Mouse (Mus musculus): Measurements from ENCODE around the gene Olfr738. TPM values are rescaled to one million over a fixed set of nuclear protein-coding genes. Genes with fewer than 3 reads are reported as not detected.

The Olfr738 gene
- total RNA-seq (2017), result not detected in 2 replicates

GRCm38 (mm10) chr14:50407268-50407667, at the start of gene Olfr738:
TSS of gene Olfr738 (plus strand) at chr14:50407568.
- ATAC-seq (ENCODE audit: extremely low read depth, insufficient number of reproducible peaks, low FRiP score, poor library complexity, severe bottlenecking), result no peak

GRCm38 (mm10) chr14:50357593-50357992, 49.8 kb upstream of the Olfr738 start, which contains the start of gene Tlr11:
TSS of gene Tlr11 (plus strand) at chr14:50357914.
- ATAC-seq (ENCODE audit: extremely low read depth, insufficient number of reproducible peaks, low FRiP score, poor library complexity, severe bottlenecking), result no peak

DNA sequence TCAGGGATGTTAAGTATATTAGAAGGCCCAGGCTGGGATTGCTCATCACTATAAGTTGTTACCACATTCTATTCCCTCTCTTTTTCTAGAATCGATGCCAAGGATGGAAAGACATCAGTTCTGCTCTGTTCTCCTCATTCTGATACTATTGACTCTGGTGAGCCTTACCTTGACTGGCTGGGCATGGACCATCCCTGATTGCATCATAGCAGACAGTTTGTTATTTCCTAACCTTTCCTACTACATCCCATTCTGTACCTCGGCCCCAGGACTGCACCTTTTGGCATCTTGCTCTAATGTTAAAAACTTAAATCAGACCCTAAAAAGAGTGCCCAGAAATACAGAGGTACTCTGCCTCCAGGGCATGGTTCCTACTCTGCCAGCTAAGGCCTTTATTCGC, 46.9 kb upstream of the Olfr738 start:
- ATAC-seq (ENCODE audit: extremely low read depth, insufficient number of reproducible peaks, low FRiP score, poor library complexity, severe bottlenecking), result no peak

DNA sequence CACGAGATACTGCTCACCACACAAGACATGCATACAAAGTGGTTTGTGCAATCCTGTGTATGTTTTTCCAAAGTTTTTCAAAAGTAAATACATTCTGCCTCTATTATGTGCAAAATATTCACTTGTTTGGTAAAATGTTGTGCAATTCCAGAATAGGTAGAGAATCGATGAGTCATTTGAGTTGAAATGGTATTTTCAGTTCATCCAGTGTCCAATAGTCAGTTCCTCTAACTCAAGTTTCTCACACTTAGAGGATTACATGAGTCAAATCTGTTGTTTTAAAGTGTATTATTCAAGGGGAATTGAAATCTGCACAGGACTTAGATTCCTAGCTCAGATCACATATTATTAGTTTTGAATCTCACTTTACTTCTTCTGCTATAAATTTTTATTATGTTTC, 43.8 kb upstream of the Olfr738 start:
- ATAC-seq (ENCODE audit: extremely low read depth, insufficient number of reproducible peaks, low FRiP score, poor library complexity, severe bottlenecking), result no peak

DNA sequence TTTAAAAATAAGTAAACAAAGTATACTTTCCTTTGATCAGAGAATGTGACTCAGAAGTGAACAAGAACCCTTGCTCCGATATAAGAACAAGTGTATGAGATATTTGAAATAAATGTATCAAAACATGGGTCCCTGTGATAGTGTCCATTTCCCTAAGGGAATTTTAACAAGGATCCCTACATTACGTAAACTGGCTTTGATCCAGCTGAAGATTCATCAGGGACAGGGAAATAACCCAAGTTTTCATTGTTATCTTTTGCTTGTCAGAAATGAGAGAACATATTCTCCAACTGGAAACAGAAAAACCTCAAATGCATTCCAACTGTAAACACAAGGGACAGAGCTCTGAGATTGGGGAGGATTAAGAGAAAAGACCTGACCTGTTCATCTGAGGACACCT, 26.5 kb upstream of the Olfr738 start, which contains the start of gene Olfr736:
Gene Olfr736 (plus strand): TSS at position 301 of the 400 bp plus-strand sequence.
- ATAC-seq (ENCODE audit: extremely low read depth, insufficient number of reproducible peaks, low FRiP score, poor library complexity, severe bottlenecking), result no peak

- ATAC-seq (ENCODE audit: extremely low read depth, insufficient number of reproducible peaks, low FRiP score, poor library complexity, severe bottlenecking), result no peak
Observed at GRCm38 (mm10) chr14:50418326-50418725, 11.0 kb downstream of the Olfr738 start, which contains the start of gene Olfr739. TSS of gene Olfr739 (plus strand) at chr14:50418626.

- no peak for ATAC-seq (ENCODE audit: extremely low read depth, insufficient number of reproducible peaks, low FRiP score, poor library complexity, severe bottlenecking)
Observed at GRCm38 (mm10) chr14:50445245-50445644, 37.9 kb downstream of the Olfr738 start, which contains the start of gene Olfr740. TSS of gene Olfr740 (plus strand) at chr14:50445545.

Other genes with a start within 250 kb of the Olfr738 start
- gene Olfr730, start 219.4 kb upstream of the Olfr738 start, total RNA-seq (2017), result not detected in 2 replicates
- gene Olfr731, start 165.7 kb upstream of the Olfr738 start, total RNA-seq (2017), result not detected in 2 replicates
- gene Olfr732, start 123.4 kb upstream of the Olfr738 start, total RNA-seq (2017), result not detected in 2 replicates
- gene Olfr733, start 106.0 kb upstream of the Olfr738 start, total RNA-seq (2017), result not detected in 2 replicates
- not detected in 2 replicates for gene Olfr734, start 80.8 kb upstream of the Olfr738 start, total RNA-seq (2017)
- not detected in 2 replicates for gene Olfr735, start 58.7 kb upstream of the Olfr738 start, total RNA-seq (2017)
- 0.12 TPM in 1 of 2 replicates, not detected in the other for gene Tlr11, start 49.7 kb upstream of the Olfr738 start, total RNA-seq (2017)
- not detected in 2 replicates for gene Olfr736, start 26.4 kb upstream of the Olfr738 start, total RNA-seq (2017)
- not detected in 2 replicates for gene Olfr739, start 11.1 kb downstream of the Olfr738 start, total RNA-seq (2017)
- 0.23 TPM in 1 of 2 replicates, not detected in the other for gene Olfr740, start 38.0 kb downstream of the Olfr738 start, total RNA-seq (2017)
- 0.81 TPM in 1 of 2 replicates, not detected in the other for gene Olfr741, start 65.2 kb downstream of the Olfr738 start, total RNA-seq (2017)
- gene Olfr742, start 96.0 kb downstream of the Olfr738 start, total RNA-seq (2017), result not detected in 2 replicates
- gene Olfr743, start 114.3 kb downstream of the Olfr738 start, total RNA-seq (2017), result not detected in 2 replicates
- 0.25 TPM in 1 of 2 replicates, not detected in the other for gene Olfr744, start 207.3 kb downstream of the Olfr738 start, total RNA-seq (2017)
- gene Olfr745, start 231.8 kb downstream of the Olfr738 start, total RNA-seq (2017), result not detected in 2 replicates
- not detected in 2 replicates for gene Olfr746, start 239.5 kb downstream of the Olfr738 start, total RNA-seq (2017)